In genomic region chr6:5495961-5496853, GRCm38 (mm10) we compare ENCODE assay signal across 9 mouse cellular contexts. TPM values are rescaled to one million over a fixed set of nuclear protein-coding genes. Genes with fewer than 3 reads are reported as not detected.
DNase-seq lines count a peak whose midpoint lies in the region; ATAC-seq lines count a peak whose summit lies in the region.
"Had no signal": no experiment of that assay in that cellular context is flagged by ENCODE, and none has a peak within 500 bp of the region (broad histone marks: within the 10 kb centered on the region; RNA-seq: fewer than 3 reads in every experiment).

Gene Pdk4 (minus strand): TSS chr6:5496309.

- DNase-seq in adrenal gland, adult (ENCODE audit: inconsistent age in 2 of 2, low spot score in 1 of 2): peak; percentile 85 to 96
- DNase-seq in cerebellum, postnatal 4 days (ENCODE audit: low spot score in 2 of 2): peak; percentile 22 to 52
- DNase-seq in gastrocnemius, adult 18-20 months (ENCODE audit: low spot score): peak; percentile 97
- peak; percentile 49 to 82 for DNase-seq in layer of hippocampus, postnatal 14 days (ENCODE audit: low spot score in 2 of 2)
- peak; percentile 64 for DNase-seq in right cerebral cortex, adult 18-20 months
- no peak for DNase-seq in natural killer cell, adult 2 months (ENCODE audit: low spot score in 2 of 2)

- peaks cover 13% of the 10 kb centered on the region for H3K4me1 ChIP-seq in hindbrain, embryonic 13.5 days (replicated peaks)
- 0 out of 2 replicates have a peak, but pooled peaks cover 2% of the 10 kb centered on the region for H3K4me1 ChIP-seq in lung, embryonic 16.5 days (replicated peaks; ENCODE audit: control insufficient read depth, insufficient read depth, low read length)

- no peaks in the 10 kb centered on the region for H3K36me3 ChIP-seq in hindbrain, embryonic 13.5 days
- no peaks in the 10 kb centered on the region for H3K36me3 ChIP-seq in lung, embryonic 16.5 days (ENCODE audit: control insufficient read depth, insufficient read depth, low read length)

- peak; percentile 95 for ATAC-seq in hindbrain, embryonic 13.5 days (ENCODE audit: low FRiP score)
- ATAC-seq in lung, embryonic 16.5 days (ENCODE audit: low read depth): peak; percentile 97

- under 1% methylated on average over 43 of the region's 43 CpGs for WGBS in hindbrain, embryonic 13.5 days
- WGBS in lung, embryonic 16.5 days: 2% methylated on average over 43 of the region's 43 CpGs

- 0 out of 2 replicates have a peak, but pooled peaks cover 8% of the 10 kb centered on the region for H3K27me3 ChIP-seq in hindbrain, embryonic 13.5 days
- no peaks in the 10 kb centered on the region for H3K27me3 ChIP-seq in lung, embryonic 16.5 days (ENCODE audit: control insufficient read depth, insufficient read depth, low read depth, low read length)

- no peaks in the 10 kb centered on the region for H3K9me3 ChIP-seq in hindbrain, embryonic 13.5 days
- no peaks in the 10 kb centered on the region for H3K9me3 ChIP-seq in lung, embryonic 16.5 days (ENCODE audit: control insufficient read depth, low read length)

- peak within 1 kb of the TSS; percentile 76 for H3K9ac ChIP-seq in hindbrain, embryonic 13.5 days
- peak within 1 kb of the TSS; percentile 71 for H3K9ac ChIP-seq in lung, embryonic 16.5 days (ENCODE audit: low read length)

- peak within 1 kb of the TSS; percentile 53 for H3K4me3 ChIP-seq in hindbrain, embryonic 13.5 days
- H3K4me3 ChIP-seq in lung, embryonic 16.5 days (ENCODE audit: low read length): peak within 1 kb of the TSS; percentile 63

- peak within 1 kb of the TSS; percentile 98 for H3K4me2 ChIP-seq in hindbrain, embryonic 13.5 days
- H3K4me2 ChIP-seq in lung, embryonic 16.5 days (ENCODE audit: low read depth, low read length): peak within 1 kb of the TSS; percentile 96

- H3K27ac ChIP-seq in hindbrain, embryonic 13.5 days: no peak within 1 kb of the TSS
- peak within 1 kb of the TSS; percentile 36 for H3K27ac ChIP-seq in lung, embryonic 16.5 days (ENCODE audit: low read length)
- H3K27ac ChIP-seq: macrophage had no signal

RNA-seq across cellular contexts. Expression of gene Pdk4, which starts in this region (rescaled TPM):
- total RNA-seq in gastrocnemius, adult 18-20 months (2021): 1,000 to 10,000 TPM in 1 of 2 experiments, 100 to 1,000 TPM in 1; 758 to 1,312 TPM
- polyA plus RNA-seq in hindbrain, embryonic 13.5 days (2015; fragmentation: Nextera tagmentation; extraction: Ambion mirVana): 1.7 and 2.2 TPM in 2 replicates
- 10 to 100 TPM; 11.3 to 16.3 TPM for total RNA-seq in layer of hippocampus, postnatal 14 days (2021)
- polyA plus RNA-seq in lung, embryonic 16.5 days (2015; fragmentation: Nextera tagmentation; extraction: Ambion mirVana): 4.5 and 4.8 TPM in 2 replicates
- polyA plus RNA-seq: macrophage had no signal

Comparison
In these comparisons a context has a peak if more than half of its experiments do, and no peak if none do; other contexts are left out.
1. RNA of gene Pdk4 (total RNA-seq): 758 to 1,312 TPM in gastrocnemius, adult 18-20 months; 11.3 to 16.3 TPM in layer of hippocampus, postnatal 14 days; every median in the first group is over 10 times any median in the second.
2. DNase-seq: peak in adrenal gland, adult (2 of 2), cerebellum, postnatal 4 days (2 of 2), gastrocnemius, adult 18-20 months (single experiment), layer of hippocampus, postnatal 14 days (2 of 2) and right cerebral cortex, adult 18-20 months (single experiment); none in natural killer cell, adult 2 months (0 of 2).